Mouse (Mus musculus): ENCODE results near the gene Gm49325. TPM values are rescaled to one million over a fixed set of nuclear protein-coding genes. Genes with fewer than 3 reads are reported as not detected.

Gm49325 gene
- total RNA-seq, 2 experiments from 2014 or later: not detected

DNA sequence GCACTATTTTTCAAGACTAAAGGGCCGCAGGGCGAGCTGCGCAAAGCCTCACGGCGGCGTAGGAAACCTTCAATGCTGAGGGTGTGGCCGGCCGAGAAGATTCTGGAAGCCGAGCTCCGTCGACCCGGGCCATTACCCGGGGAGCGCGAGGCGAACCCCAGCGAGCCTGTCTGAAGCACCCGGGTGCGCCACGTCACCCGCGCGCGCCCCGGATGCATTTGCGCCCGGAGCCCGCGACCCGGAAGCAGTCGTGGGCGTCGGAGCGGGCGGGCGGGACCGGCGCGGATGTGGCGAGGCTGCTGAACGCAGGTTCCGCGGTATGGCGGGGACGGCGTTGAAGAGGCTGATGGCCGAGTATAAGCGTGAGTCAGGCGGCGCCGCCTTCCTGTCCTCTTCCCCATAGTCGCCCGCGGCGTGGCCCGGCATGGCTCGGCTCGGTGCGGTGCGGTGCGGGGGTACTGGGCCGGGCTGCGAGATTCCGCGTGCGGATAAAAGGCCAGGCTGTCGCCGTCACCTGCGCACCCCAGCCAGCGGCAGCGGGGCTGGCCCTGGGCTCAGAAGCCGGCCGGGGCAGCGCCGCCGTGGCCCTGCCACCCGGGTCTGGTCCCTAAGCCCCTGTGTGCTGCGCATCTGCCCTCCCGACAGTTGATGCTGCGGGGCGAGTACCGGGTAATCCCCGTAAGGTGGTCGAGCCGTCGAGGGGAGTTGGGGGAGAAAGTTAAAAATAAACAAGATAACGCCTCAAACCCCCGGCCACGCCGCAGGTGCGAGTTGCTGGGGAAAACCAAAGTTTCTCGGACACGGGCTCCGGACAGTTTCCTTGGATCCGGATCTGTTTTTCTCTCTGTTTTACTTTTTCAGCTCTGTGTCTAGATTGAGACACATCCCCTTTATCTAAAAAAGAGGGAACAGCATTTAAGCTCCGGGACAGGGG lies 16.3 kb downstream of the Gm49325 start, which contains the start of gene Ube2g2:
Ube2g2 (plus strand) TSS at position 221 of the 934 bp plus-strand sequence.
- ATAC-seq (replicated peaks; ENCODE audit: low FRiP score, poor library complexity, severe bottlenecking): peak; percentile 97

DNA sequence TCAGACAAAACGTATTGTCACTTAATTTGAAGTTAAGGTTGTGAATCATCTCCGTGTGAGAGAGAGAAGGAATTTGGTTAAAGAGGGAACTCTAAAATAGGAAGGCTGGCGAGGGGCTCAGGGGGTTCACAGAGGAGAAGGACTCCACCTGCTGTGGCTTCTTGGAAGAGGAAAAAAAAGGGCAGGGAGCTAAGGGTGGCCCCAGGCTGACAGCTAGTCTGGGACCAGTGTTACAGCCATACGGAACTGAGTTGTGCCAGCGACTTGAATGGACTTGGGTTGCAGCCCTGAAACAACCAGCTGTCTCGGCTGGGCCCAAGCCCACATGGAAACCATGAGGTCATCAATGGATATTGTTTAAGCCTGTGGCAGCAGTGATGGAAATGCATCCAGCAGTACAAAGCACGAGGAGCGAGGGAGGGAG lies 17.1 kb downstream of the Gm49325 start:
- no peak for ATAC-seq (replicated peaks; ENCODE audit: low FRiP score, poor library complexity, severe bottlenecking)

DNA sequence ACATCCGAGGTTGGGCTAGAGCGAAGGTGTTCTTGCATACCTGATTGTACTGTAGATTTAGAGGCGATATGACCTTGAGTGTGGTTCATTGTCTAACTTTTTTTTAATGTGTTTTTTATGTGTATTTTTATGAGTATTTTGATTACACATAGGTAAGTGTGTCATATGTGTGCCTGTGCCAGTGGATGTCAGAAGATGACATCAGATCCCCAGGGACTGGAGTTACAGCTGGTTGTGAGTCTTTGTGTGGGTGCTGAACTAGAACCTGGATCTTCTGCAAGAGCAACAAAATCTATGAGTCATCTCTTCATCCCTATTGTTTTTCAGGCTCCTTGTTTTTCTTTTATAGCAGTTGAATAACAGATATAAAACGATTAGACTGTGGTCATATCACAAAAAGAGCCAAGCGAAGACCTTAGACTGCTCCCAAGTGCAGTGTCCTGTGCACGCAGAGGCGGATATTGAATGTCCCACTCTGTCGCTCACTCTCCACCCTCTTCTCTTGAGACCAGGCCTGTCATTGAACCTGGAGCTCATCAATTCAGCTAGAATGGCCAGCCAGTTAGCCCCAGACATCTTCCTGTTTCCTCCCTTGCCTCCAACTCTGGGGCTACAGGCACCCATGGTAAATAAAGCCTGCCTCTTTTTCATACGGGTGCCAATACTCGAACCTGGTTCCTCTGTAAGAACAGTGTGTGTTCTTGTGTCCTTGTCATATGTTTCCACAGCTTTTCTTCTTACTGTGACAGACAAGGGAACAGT lies 17.8 kb downstream of the Gm49325 start:
- ATAC-seq (replicated peaks; ENCODE audit: low FRiP score, poor library complexity, severe bottlenecking): no peak

DNA sequence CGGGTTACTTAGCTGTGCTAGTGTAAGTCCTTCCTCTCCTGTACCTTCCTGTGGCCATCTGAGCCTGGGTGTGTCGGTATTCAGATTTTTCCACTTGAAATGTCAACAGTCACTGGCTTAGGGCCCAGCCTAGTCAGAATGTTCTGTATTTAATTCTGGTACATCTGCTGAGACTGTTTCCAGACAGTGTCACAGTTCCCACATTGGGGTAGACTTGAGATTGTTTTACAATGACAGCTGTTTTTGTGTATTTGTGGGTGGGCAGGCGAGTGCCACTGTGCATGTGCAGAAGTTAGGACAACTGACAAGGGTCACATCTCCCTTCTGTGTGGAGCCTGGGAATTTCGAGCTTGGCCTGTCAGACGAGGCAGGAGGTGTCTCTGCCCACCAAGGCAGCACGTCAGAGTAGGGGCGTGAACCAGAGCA lies 18.6 kb downstream of the Gm49325 start:
- no peak for ATAC-seq (replicated peaks; ENCODE audit: low FRiP score, poor library complexity, severe bottlenecking)

DNA sequence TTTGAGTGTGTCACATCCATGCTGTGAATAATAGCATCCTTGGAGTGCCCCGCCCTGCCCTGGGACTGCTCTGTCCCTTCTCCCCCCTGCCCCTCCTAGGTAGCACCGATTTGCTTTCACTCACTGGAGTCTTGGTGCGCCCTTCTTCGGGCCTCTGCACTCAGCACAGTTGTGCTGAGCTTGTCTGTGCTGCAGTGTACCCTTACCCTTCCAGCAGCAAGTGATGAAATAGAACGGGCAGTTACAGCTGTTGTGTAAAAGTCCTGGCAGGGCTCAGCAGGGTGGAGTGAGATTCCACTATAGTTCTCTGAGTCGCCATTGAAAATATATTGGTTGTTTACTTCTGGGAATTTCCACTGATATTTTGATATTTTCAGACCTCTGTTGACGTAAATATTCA lies 20.0 kb downstream of the Gm49325 start:
- no peak for ATAC-seq (replicated peaks; ENCODE audit: low FRiP score, poor library complexity, severe bottlenecking)

DNA sequence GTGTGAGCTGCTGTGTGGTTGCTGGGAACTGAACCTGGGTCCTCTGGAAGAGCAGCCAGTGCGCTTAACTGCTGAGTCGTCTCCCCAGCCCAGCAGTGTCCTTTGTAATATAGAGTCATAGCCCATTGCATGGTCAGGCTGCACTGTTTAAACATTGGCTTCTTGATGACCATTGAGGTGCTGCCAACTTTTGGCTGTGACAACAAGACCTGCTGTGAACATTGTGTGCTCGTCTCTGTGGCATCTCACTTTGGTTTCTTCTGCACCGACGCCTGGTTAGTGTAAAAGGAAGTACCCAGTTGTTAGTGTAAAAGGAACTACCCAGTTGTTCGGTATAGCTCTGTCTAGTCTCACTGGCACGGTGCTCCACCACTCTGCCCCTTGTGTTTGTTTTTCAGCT lies 20.6 kb downstream of the Gm49325 start:
- no peak for ATAC-seq (replicated peaks; ENCODE audit: low FRiP score, poor library complexity, severe bottlenecking)

DNA sequence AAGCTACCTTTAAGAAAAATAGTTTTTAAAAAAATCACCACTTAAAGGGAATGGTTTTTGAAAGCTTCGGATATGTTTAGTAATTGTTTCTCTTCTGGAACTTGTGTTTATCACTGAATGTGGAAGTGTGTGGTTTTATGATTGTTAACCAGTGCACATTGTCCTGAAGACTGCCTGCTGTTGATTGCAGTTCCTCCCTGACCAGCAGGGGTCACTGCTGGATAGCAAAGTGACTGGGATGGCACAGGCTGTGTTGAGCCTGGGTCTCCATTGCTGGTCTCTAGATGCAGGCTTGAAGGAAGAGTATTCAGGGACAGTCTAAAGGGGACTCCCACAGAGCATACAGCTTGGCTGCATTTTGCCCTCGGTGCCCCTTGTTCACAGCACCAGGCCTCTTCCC lies 21.5 kb downstream of the Gm49325 start:
- peak; percentile 75 for ATAC-seq (replicated peaks; ENCODE audit: low FRiP score, poor library complexity, severe bottlenecking)

DNA sequence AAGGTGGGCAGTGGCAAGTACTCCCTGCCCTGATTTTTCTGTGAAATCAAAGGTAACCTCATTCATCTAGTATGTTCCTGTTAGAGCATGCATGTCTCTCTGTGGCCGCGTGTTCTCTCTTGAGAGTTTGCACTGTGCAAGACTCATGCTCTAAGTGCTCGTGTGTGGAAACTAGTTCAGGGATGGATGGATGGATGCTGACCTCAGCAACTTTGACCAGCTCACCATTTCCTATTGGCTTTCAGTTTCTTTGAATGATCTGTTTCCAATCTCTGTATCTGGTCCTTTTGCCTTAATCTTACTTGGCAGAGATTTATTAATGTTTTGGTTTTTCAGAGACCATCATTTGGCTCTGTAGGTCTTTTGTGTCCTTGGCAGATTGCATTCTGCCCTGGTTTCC lies 23.2 kb downstream of the Gm49325 start:
- no peak for ATAC-seq (replicated peaks; ENCODE audit: low FRiP score, poor library complexity, severe bottlenecking)

DNA sequence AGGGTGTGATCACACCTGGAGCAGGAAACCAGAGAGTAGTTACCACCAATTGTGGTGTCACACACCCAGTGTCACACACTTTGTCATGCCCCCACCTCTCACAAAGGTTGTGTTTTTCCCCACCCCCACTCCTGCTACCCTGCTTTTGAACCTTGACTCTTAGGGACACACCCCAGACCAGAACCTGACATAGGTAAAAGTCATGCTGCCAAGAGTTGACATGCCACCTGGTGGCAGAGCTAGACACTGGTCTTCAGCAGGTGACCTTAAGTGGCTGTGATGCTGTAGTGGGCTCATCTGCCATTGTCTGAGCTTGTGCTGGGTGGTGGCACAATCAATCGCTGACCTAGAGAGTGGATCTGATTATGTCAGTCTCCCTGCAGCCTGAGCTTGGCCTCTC lies 24.0 kb downstream of the Gm49325 start:
- no peak for ATAC-seq (replicated peaks; ENCODE audit: low FRiP score, poor library complexity, severe bottlenecking)

DNA sequence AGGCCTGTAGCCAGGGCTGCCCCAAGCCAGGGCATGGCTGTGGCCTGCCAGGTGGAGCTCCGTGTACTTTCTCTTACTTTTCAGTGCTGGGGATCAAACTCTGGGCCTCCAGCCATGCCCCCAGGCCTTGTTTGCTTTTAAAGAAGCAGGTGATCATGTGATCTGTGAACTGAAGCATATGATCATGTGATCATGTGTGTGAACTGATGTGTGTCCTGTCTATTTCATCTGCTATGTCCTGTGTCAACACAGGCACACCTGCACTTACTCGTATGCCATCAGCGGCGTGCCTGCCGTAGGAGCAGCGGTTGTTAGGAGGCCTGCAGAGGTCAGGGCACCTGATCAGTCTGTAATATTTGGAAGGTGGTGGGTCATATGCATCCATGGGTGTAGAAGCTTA lies 28.0 kb downstream of the Gm49325 start:
- no peak for ATAC-seq (replicated peaks; ENCODE audit: low FRiP score, poor library complexity, severe bottlenecking)

DNA sequence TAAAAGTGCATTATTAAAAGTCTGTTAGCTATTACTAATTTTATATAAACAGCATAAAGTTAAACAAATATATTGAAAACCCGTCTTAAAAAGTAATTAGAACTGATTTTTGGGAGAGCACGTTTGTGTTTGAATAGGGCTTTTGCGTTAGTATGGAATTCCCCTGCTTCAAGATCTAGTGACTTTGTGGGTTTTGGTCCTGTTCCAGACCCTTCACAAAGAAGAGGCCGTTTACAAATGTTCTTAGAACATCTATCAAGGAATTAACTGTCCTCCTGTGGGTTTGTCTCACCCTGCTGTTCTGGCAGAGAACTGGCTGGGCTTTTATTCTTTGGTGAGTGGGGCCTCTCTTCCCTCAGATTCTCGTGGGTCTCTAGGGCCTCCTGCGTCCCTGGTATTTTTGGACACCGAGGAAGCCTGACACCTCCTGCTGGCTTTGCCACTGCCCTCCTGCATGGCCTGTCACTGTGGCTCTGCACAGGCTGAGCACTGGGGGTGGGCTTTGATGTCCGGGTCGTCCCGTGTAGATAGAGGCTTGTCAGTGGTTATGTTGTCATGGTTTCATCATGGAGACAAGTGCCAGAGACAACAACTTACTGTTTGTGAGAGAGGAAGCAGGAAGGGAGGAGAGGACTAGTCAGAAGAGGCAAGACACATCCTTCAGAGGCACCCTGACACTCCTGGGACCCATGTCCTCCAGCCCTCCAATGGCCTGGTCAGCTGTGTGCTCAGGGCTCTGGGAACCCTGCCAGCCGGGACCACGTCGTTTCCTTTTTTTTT lies 28.6 kb downstream of the Gm49325 start:
- ATAC-seq (replicated peaks; ENCODE audit: low FRiP score, poor library complexity, severe bottlenecking): no peak

DNA sequence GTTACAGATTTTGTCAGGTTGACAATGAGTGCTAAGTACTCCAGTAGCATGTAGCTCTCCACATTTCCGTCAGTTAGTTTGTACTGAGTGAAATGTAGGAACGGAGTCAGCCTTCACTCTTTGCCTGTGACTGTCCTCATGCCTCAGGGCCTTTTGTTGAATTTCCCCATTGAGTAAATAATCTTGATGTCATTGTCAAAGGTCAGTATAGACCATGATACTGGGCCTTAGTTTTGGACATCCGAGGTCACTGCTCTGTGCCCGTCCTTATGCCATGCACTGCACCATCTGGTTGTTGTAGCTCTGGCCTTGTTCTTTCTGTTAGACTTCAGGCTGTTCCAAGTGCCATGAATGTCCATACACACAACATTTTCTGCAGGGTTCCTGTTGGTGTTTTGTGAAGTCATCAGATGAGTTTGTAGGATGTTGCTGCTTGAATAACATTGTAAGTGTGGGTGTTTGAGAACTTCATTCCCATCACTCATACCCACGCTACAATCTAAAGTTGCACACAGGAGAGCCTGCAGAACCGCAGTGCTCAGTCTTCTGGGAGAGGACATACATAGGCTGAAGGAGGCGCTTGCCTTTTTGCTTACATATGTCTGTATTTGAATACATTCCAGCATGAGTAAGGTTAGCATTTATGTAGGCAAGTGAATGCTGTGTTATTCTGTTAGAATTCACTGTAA lies 30.4 kb downstream of the Gm49325 start:
- no peak for ATAC-seq (replicated peaks; ENCODE audit: low FRiP score, poor library complexity, severe bottlenecking)

DNA sequence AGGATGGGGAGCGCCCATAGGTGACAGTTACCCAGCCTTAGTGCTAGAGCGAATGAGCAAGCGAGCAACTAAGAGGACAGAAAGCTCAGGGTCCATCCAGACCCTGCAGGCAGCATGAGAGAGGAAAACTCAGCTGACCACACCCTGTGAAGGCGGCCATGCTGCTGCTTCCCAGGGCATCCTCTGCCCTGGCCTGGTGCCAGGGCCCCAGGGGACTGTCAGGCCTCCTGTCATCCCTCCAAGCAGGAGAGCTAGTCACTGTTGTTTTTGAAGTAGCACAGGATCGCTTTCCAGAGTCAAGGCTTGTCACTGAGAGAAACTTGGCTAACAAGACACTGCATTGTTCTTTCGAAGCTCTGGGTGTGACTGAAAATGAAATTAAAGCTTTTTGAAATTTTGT lies 33.0 kb downstream of the Gm49325 start:
- no peak for ATAC-seq (replicated peaks; ENCODE audit: low FRiP score, poor library complexity, severe bottlenecking)

DNA sequence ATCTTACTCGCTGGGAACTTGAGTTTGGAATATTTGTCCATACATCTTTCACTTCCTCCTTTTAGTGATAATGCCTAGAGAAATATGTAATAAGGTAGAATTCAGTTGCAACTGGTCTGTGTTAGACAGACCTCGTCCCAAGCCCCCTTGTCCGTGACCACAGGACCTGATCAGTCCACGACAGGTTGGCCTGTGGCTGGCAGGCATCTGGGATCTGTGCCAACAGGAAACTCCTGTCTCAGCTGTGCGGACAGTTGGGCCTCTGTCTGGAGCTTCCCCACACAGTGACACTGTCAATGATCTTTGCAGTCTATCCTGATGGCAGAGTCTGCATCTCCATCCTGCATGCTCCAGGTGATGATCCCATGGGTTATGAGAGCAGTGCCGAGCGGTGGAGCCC lies 37.2 kb downstream of the Gm49325 start:
- no peak for ATAC-seq (replicated peaks; ENCODE audit: low FRiP score, poor library complexity, severe bottlenecking)

DNA sequence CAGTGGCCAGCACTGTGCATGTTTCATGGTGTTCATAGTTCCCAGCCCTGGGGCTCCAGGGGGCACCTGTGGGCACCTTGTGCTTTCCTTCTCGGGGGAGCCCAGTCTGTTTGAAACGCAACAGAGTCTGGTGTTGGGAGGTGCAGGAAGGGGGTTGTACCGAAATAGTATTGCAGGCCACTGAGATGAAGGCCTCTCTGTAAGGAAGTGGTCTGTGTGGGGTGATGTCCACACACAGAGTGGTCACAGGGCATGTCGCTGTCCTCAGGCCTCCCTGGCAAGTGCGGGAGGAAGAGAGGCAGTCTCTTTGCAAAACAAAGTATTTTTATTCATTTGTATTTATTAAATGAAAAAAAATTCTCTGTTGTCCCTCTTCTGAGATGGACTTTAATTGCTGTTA lies 39.6 kb downstream of the Gm49325 start:
- no peak for ATAC-seq (replicated peaks; ENCODE audit: low FRiP score, poor library complexity, severe bottlenecking)

DNA sequence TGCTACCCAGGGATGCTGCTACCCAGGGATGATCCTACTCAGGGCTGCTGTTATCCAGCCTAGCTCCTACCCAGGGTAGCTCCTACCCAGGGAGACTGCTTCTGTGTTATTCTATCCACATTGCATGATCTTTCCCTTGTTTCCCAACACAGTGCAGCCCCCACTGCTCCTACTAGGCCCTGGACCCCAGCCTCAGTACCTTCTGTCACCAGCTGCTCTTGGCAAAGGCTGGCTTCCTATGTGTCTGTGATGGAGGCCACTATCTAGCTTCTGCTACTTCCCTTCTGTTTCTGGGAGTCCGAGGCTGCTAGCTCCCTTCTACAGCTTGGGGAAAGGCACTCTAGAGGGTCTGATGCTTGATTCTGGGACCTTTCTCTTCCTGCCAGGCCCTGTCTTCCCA lies 41.5 kb downstream of the Gm49325 start:
- ATAC-seq (replicated peaks; ENCODE audit: low FRiP score, poor library complexity, severe bottlenecking): no peak

DNA sequence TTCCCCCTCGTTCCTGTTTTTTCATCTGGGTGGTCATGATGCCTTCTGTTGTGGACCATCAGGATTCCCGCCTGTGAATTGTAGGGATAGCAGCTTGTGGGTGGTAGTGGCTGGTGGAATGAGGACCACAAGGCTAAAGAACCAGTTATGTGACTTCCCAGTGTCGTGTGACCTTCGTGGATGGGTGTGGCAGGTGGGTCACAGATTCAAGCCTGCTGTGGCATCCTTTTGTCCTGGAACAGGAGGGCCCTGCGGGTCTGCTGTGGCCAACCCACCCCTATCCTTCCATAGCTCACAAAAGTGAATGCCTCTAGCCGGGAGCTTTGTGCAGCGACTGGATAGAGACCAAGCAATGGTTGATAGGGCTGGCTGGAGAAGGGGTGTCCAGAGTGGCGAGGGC lies 41.9 kb downstream of the Gm49325 start:
- ATAC-seq (replicated peaks; ENCODE audit: low FRiP score, poor library complexity, severe bottlenecking): no peak

DNA sequence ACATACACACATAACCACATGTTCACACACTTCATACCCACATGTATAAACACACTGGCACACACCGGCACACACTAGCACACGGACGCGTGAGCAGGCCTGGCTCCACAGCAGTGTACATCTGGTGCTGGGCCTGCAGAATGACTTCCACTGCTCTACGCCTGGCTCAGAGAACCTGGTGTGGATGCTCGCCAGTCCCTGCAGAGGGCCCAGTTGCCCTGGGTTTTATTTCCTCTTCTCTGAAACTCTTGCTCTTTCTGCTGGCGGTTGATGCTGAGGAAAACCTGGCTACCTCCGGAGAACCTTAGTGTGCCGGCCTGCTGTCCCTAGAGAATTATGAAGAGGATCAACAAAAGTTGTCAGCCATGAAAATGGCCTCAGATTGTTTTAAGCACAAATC lies 46.0 kb downstream of the Gm49325 start:
- no peak for ATAC-seq (replicated peaks; ENCODE audit: low FRiP score, poor library complexity, severe bottlenecking)

DNA sequence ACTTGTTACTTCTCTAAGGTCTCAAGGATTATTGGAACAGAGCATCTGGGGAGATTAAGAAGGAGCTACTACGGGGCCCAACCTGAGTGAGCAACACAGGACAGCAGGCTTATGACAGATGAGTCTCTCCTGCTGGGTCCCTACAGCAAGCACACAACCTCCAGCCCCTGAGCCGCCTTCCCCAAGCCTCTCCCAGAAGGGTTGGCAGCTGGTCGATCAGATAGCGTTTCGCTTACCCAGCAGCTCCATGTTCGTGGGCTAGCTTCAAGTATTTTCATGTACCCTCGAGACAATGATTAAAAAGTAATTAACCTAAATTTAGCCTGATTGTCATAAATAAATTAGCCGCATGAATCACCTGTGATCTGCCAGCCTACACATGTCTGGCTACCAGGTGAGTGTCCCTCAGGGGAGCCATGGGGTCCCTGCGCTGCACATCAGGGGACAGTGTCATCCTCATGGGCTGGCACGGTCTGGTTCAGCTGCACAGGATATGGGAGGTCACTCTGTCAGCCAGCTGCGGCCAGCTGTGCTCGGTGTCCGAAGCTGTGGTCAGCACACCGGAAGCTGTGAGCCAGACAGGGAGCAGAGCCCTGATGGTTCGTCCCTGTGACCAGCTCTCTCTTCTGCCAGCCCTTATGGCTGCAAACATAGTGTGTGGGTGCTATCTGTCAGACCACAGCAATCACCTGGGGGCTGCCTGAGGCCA lies 52.4 kb downstream of the Gm49325 start:
- ATAC-seq (replicated peaks; ENCODE audit: low FRiP score, poor library complexity, severe bottlenecking): no peak

Measured in erythroid progenitor cell, adult 5-6 weeks (primary cell).